Mouse (Mus musculus): ENCODE results near the gene Pdia3. TPM values are rescaled to one million over a fixed set of nuclear protein-coding genes. Genes with fewer than 3 reads are reported as not detected.
"Not testable (repeated sequence)": the region's sequence is repeated elsewhere in the genome, so short reads cannot be mapped to it uniquely, and the experiment has no call there.

The Pdia3 gene
- 320 and 349 TPM in 2 replicates for polyA plus RNA-seq (2015; fragmentation: Nextera tagmentation; extraction: Ambion mirVana)

DNA sequence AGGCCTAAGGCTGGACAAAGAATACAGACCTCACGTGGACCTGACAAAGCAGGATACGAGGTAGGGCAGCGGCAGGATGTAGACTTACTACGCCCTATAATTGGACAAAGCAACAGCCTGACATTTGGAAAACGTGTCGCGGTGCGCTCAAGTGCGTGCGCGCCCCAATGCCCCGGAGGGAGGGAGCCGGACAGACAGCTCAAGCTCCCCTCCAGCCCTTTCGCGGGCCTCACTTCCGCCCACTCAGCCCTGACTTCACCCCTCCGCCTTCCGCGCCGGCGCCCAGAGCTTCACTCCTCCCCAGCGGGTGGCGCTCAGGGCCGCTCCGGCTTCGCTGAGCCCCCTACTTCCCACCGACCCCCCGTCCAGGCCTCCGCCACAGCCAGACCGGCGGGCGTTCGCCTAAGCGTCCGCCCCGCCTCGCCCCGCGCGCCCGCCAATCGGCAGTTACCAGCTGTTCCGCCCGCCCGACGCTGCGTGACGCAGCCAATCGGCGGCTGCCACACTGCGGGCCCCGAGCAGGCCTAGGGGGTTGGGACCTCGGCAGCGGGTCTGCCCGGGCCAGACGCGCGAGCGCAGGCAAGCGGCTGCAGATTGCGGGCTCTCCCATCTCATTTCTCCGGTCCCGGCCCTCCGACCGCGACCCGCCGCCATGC is at the start of gene Pdia3, which contains the start of gene Catsper2:
Pdia3 (plus strand) TSS at position 389 of the 656 bp plus-strand sequence.
Catsper2 (minus strand) TSS at position 406 of the 656 bp plus-strand sequence.
- Histone ChIP-seq H3K9ac (peak within 1 kb of the TSS; percentile 97), H3K4me2 (peak within 1 kb of the TSS; percentile 78), H3K4me3 (peak within 1 kb of the TSS; percentile 99), H3K27ac (peak within 1 kb of the TSS; percentile 96), H3K4me1 (peaks cover 39% of the 10 kb centered on the region), H3K9me3 (replicated peaks) (no peaks in the 10 kb centered on the region), H3K27me3 (no peaks in the 10 kb centered on the region), H3K36me3 (ENCODE audit: poor library complexity, severe bottlenecking) (peaks cover 15% of the 10 kb centered on the region)
- ATAC-seq: peak; percentile 100
- WGBS: under 1% methylated on average over 61 of the region's 68 CpGs

DNA sequence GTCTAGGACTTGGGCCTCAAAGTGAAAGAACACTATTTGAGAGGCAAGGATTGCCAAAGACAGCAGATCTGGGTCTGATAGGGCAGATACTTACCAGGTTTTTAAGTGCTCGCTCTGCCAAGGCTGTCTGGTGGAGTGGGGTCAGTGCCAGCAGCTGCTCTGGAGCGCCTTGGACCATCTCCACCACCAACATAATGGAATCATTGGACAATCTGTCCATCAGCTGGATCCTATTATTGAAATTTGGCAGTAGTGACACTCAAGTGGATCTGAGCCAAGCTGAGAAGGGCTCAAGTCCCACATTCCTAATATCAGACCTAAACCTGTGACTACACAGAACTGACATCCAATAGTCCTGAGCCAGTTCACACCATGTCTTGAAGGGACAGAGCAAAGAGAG is 44.7 kb upstream of the Pdia3 start:
- 58% methylated on average over 2 of the region's 2 CpGs for WGBS
- ATAC-seq: no peak
- no peak overlapping the region for H3K4me3 ChIP-seq

DNA sequence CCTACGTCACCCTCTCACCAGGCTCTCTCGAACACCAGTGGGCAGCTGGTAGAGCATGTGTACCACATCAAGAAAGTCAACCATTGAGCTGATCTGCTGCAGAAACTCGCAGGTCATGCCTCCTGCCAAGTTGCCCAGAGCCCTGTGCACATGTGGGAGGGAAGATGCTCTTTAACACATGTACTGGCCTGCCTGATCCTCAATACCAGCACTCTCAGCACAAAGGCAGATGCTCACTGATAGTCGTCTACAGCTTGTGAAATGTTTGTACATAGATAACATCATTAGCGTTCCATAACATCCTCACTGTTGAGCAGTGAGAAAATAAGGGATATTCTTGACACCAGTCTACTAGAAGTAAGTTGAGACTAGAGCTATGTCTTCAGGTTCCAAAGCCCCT is 42.7 kb upstream of the Pdia3 start:
- Histone ChIP-seq H3K4me3 (no peak overlapping the region), H3K36me3 (ENCODE audit: poor library complexity, severe bottlenecking) (no peaks in the 10 kb centered on the region), H3K9me3 (replicated peaks) (no peaks in the 10 kb centered on the region), H3K27me3 (no peaks in the 10 kb centered on the region), H3K4me1 (no peaks in the 10 kb centered on the region), H3K9ac (no peak overlapping the region), H3K27ac (no peak overlapping the region), H3K4me2 (no peak overlapping the region)
- 83% methylated on average over 5 of the region's 5 CpGs for WGBS
- ATAC-seq: no peak

More for the DNA sequence above, 44.7 kb upstream of the Pdia3 start:
- no peaks in the 10 kb centered on the region for H3K36me3 ChIP-seq (ENCODE audit: poor library complexity, severe bottlenecking)
- no peak overlapping the region for H3K4me2 ChIP-seq
- no peaks in the 10 kb centered on the region for H3K9me3 ChIP-seq (replicated peaks)
- H3K27me3 ChIP-seq: no peaks in the 10 kb centered on the region
- no peak overlapping the region for H3K27ac ChIP-seq
- H3K4me1 ChIP-seq: no peaks in the 10 kb centered on the region
- no peak overlapping the region for H3K9ac ChIP-seq

DNA sequence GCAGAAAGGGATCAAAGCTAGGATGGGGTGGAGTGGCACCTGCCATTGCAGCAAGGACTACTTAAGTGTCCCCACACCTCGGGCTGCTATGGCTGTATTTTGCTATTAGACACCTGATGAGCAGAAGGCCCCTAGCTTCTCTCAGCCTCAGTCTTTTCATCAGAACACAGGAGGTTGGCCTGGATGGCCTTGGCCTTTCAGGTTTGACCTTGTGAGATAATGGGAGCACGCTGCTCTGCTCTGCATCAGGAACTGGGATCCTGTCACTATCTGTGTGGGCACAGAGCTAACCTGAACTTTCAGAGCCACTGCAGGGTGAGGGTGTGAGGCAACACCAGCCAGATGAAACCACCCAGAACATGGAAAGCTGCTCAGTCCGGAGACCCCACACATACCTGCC is 41.3 kb upstream of the Pdia3 start:
- ATAC-seq: no peak

DNA sequence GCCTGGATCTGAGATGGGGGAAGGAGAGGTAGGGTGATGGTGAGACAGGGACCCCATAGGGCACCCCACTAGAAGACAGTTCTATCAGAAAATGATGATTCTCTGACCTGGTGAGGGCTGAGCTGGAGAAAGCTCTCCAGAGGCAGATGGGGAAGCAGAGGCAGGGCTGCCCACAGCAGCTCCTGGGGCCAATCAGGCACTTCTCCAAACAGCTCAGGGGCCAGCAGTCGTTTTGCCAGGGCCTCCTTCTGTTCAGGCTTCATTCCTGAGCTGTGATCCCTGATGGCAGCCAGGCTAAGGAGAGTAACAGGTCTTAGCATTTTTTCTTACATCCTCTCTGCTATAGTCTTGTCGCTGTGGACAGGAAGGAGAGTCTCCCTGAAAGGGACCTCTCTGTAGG is 38.8 kb upstream of the Pdia3 start:
- WGBS: 66% methylated on average over 2 of the region's 2 CpGs

More for the DNA sequence above, 41.3 kb upstream of the Pdia3 start:
- H3K4me3 ChIP-seq: no peak overlapping the region
- no peak overlapping the region for H3K9ac ChIP-seq
- no peaks in the 10 kb centered on the region for H3K36me3 ChIP-seq (ENCODE audit: poor library complexity, severe bottlenecking)
- H3K4me1 ChIP-seq: no peaks in the 10 kb centered on the region
- WGBS: 68% methylated on average over 3 of the region's 3 CpGs
- H3K9me3 ChIP-seq (replicated peaks): no peaks in the 10 kb centered on the region
- H3K27ac ChIP-seq: no peak overlapping the region
- no peak overlapping the region for H3K4me2 ChIP-seq
- no peaks in the 10 kb centered on the region for H3K27me3 ChIP-seq

DNA sequence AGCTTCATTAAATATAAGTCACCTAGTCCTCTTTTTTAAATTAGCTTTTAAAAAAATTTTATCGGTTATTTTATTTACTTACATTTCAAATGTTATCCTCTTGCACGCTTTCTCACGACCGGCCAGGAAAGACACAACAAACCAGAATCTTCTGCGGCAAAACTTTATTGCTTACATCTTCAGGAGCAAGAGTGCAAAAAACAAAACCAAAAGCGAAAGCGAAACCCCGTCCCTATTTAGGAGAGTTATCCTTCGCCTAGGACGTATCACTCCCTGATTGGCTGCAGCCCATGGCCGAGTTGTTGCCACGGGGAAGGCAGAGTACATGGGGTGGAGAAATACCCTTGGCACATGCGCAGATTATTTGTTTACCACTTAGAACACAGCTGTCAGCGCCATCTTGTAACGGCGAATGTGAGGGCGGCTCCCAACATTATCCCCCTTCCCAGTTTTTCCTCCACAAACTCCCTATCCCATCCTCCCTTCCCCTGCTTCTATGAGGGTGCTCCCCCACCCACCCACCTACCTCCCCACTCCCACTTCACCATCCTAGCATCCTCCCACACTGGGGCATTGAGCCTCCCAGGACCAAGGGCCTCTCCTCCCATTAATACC is 26.5 kb upstream of the Pdia3 start, which contains the start of gene Strc:
Strc (minus strand) TSS at position 208 of the 615 bp plus-strand sequence.
- not testable (repeated sequence) for H3K9ac ChIP-seq; H3K4me1 ChIP-seq; H3K9me3 ChIP-seq (replicated peaks); ATAC-seq; H3K27ac ChIP-seq; H3K27me3 ChIP-seq; H3K4me2 ChIP-seq; H3K36me3 ChIP-seq (ENCODE audit: poor library complexity, severe bottlenecking); H3K4me3 ChIP-seq
- 95% methylated on average over 16 of the region's 17 CpGs for WGBS

More for the DNA sequence above, 38.8 kb upstream of the Pdia3 start:
- no peaks in the 10 kb centered on the region for H3K27me3 ChIP-seq
- H3K4me3 ChIP-seq: no peak overlapping the region
- no peak overlapping the region for H3K9ac ChIP-seq
- ATAC-seq: no peak
- no peaks in the 10 kb centered on the region for H3K4me1 ChIP-seq
- H3K9me3 ChIP-seq (replicated peaks): no peaks in the 10 kb centered on the region
- H3K27ac ChIP-seq: no peak overlapping the region
- H3K36me3 ChIP-seq (ENCODE audit: poor library complexity, severe bottlenecking): no peaks in the 10 kb centered on the region
- H3K4me2 ChIP-seq: no peak overlapping the region

DNA sequence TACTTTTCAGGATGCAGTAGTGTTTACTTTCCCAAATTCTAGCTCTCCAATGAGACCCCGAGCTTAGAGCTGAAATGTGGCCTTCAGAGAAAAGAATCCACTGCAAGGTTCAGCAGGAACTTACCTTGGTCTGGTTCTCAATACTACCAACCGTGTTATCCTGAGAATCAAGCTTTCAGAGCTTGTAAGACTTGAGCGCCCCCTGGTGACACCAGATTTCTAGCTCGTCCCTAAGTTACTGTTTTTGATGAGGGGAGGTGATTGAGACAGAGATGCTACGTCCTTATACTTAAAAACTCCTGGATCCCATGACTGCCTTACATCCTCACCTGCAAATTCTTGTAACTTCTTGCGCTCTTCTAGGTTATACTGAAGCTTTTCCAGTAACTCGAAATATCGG is 17.0 kb upstream of the Pdia3 start:
- no peaks in the 10 kb centered on the region for H3K27me3 ChIP-seq
- no peak overlapping the region for H3K4me3 ChIP-seq
- no peak overlapping the region for H3K9ac ChIP-seq
- H3K4me1 ChIP-seq: no peaks in the 10 kb centered on the region
- no peak overlapping the region for H3K27ac ChIP-seq
- H3K36me3 ChIP-seq (ENCODE audit: poor library complexity, severe bottlenecking): no peaks in the 10 kb centered on the region
- H3K9me3 ChIP-seq (replicated peaks): no peaks in the 10 kb centered on the region
- no peak overlapping the region for H3K4me2 ChIP-seq
- 16% methylated on average over 8 of the region's 8 CpGs for WGBS
- ATAC-seq: no peak

DNA sequence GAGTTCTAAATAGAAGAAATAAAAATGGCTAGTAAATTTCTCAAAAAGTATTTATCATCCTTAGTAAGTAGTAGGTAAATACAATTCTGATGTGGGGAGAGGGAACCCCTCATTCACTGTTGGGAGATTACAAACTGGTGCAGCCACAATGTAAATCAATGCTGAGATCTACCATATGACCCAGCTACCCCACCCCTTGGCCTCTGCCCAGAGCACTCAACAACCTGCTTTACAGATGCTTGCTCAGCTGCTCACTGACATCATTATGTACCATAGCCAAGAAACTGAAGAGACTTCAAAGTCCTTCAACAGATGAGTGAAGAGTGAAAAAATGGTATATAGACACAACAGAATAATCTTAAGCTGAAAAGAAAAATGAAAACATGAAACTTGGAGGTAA is 10.3 kb upstream of the Pdia3 start:
- Histone ChIP-seq H3K27ac (no peak overlapping the region), H3K36me3 (ENCODE audit: poor library complexity, severe bottlenecking) (no peaks in the 10 kb centered on the region; the same call in 1 of the 2 replicates), H3K4me3 (no peak overlapping the region), H3K4me2 (no peak overlapping the region), H3K9me3 (replicated peaks) (no peaks in the 10 kb centered on the region; the same call in 1 of the 2 replicates), H3K27me3 (no peaks in the 10 kb centered on the region), H3K9ac (no peak overlapping the region), H3K4me1 (no peaks in the 10 kb centered on the region)
- ATAC-seq: no peak

DNA sequence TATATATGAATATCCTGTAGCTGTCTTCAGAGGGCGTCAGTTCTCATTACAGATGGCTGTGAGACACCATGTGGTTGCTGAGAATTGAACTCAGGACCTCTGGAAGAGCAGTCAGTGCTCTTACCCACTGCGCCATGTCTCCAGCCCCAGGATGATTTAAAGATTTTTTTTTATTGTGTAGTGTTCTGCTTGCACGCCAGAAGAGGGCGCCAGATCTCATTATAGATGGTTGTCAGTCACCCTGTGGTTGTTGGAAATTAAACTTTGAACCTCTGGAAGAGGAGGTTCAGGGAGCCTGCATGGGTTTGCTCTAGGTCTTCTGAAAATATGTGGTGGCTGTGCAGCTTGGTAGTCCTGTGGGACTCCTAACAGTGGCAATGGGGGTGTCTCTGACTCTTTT is 5.4 kb upstream of the Pdia3 start:
- Histone ChIP-seq H3K4me1 (peaks cover 12% of the 10 kb centered on the region), H3K9me3 (replicated peaks) (no peaks in the 10 kb centered on the region; the same call in 1 of the 2 replicates), H3K4me3 (no peak overlapping the region), H3K9ac (no peak overlapping the region), H3K36me3 (ENCODE audit: poor library complexity, severe bottlenecking) (no peaks in the 10 kb centered on the region; the same call in 1 of the 2 replicates), H3K27me3 (no peaks in the 10 kb centered on the region), H3K4me2 (no peak overlapping the region), H3K27ac (no peak overlapping the region)
- ATAC-seq: no peak
- 32% methylated on average over 4 of the region's 4 CpGs for WGBS

DNA sequence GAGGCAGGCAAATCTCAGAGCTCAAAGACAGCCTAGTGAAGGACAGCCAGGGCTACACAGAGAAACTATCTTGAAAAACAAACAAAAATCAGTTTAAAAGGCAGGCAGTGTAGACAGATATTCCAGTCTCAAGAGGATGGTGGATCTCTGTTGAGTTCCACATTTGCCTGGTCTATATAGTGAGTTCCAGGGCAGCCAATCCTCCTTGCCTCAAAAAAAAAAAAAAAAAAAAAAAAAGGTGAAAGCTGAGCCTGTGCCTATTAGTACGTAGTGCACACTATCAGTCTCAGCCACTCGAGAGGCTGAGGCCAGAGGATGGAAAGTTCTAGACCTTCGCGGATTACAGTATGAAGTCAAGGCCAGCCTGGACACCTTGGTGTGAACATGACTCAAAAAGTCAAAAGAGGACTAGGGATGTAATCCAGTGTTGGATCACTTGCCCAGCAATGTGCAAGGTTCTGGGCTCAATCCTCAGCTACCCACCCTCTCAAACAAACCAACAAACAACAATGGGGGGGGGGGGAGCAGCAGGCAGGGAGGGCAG is 660 bp upstream of the Pdia3 start:
- H3K4me3 ChIP-seq: peak overlapping the region; percentile 99
- H3K4me2 ChIP-seq: peak overlapping the region; percentile 78
- H3K9me3 ChIP-seq (replicated peaks): no peaks in the 10 kb centered on the region; the same call in 1 of the 2 replicates
- H3K27ac ChIP-seq: peak overlapping the region; percentile 96
- peaks cover 9% of the 10 kb centered on the region for H3K36me3 ChIP-seq (ENCODE audit: poor library complexity, severe bottlenecking)
- H3K27me3 ChIP-seq: no peaks in the 10 kb centered on the region
- H3K9ac ChIP-seq: peak overlapping the region; percentile 97
- 14% methylated on average over 4 of the region's 4 CpGs for WGBS
- peaks cover 39% of the 10 kb centered on the region for H3K4me1 ChIP-seq
- no peak; the same call in 1 of the 2 replicates for ATAC-seq

DNA sequence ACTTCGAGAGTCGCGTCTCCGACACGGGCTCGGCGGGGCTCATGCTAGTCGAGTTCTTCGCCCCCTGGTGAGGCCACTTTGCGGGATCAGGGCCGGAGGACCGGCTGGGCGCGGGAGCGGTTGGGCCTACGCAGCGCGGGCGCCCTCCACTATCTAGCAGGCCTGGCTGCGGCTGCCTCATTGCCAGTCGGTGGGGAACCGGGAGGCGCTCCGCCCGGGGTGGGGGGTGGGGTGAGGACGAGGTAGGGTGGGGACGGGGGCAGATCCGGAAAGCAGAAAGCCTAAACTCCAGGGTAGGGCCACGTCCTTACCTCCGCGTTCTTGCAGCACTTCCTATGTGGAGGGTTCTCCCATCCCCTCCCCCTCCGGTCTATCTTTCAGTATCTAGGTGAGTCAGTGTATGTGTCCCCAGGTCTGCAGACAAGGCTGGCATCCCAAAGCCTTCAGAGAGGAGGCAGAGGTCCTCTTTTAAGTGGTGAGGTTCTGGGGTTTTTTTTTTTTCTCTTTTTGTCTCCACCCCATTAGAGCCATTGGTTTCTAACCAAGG is 637 bp downstream of the Pdia3 start:
- Histone ChIP-seq H3K4me3 (peak overlapping the region; percentile 99), H3K4me2 (peak overlapping the region; percentile 78), H3K4me1 (peaks cover 39% of the 10 kb centered on the region), H3K27ac (peak overlapping the region; percentile 96), H3K36me3 (ENCODE audit: poor library complexity, severe bottlenecking) (peaks cover 22% of the 10 kb centered on the region), H3K9me3 (replicated peaks) (no peaks in the 10 kb centered on the region), H3K27me3 (no peaks in the 10 kb centered on the region), H3K9ac (peak overlapping the region; percentile 97)
- WGBS: under 1% methylated on average over 32 of the region's 32 CpGs
- peak; percentile 48 for ATAC-seq

DNA sequence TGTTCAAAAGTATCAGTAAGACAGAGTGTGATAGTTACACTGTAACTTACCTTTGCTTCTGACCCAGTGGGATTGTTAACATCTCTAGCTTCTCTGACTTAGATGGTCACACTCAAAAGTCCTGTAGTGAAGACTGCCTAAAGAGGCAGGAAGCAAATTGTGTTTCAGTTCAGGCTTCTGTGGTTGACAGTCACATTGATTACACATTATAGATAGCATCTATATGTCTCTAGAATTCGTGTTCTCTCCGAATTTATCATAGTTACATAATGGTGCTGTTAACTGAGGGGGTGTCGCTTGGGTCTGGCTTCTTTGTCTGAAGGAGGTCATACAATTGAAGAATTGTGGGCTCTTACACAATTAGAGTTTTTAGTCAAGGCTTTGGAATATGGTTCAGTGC is 1.5 kb downstream of the Pdia3 start:
- ATAC-seq: no peak
- 64% methylated on average over 3 of the region's 3 CpGs for WGBS
- H3K4me3 ChIP-seq: peak overlapping the region; percentile 99
- peak overlapping the region; percentile 78 for H3K4me2 ChIP-seq
- no peak overlapping the region for H3K27ac ChIP-seq
- no peaks in the 10 kb centered on the region for H3K9me3 ChIP-seq (replicated peaks)
- H3K9ac ChIP-seq: peak overlapping the region; percentile 97
- no peaks in the 10 kb centered on the region for H3K27me3 ChIP-seq
- H3K36me3 ChIP-seq (ENCODE audit: poor library complexity, severe bottlenecking): peaks cover 27% of the 10 kb centered on the region
- peaks cover 39% of the 10 kb centered on the region for H3K4me1 ChIP-seq
